Mouse (Mus musculus) liver, embryonic 11.5 days (tissue): ENCODE measurements around the gene Nup62. TPM values are rescaled to one million over a fixed set of nuclear protein-coding genes. Genes with fewer than 3 reads are reported as not detected.

Experiments used
- ATAC-seq: fragments of 200-750 bp; cut with Nextera tagmentation; replicated peaks from 2 replicates; pipeline ENCODE4 v1.8.0; 2017; ENCODE audit warnings: moderate number of reproducible peaks, mild to moderate bottlenecking, moderate TSS enrichment, moderate library complexity; ENCODE audit not compliant: low FRiP score
- DNase-seq: peaks from one replicate; pipeline ENCODE4 v3.0.0-alpha.2; 2017; ENCODE audit warnings: low spot score
- H3K27ac ChIP-seq: fragments of 300-500 bp; sonication (generic); 2 replicates; pipeline ENCODE4 v1.5.1; 2014; ENCODE audit warnings: mild to moderate bottlenecking, low read depth, low read length, control low read depth
- H3K27me3 ChIP-seq: fragments of 300-500 bp; sonication (generic); replicated peaks from 2 replicates; pipeline ENCODE4 v1.6.1; 2014; ENCODE audit warnings: low read length, mixed read lengths; ENCODE audit not compliant: control insufficient read depth, insufficient read depth
- H3K36me3 ChIP-seq: fragments of 300-500 bp; sonication (generic); 2 replicates; pipeline ENCODE4 v1.6.1; 2014; ENCODE audit warnings: mild to moderate bottlenecking, low read length, moderate library complexity, mixed read lengths; ENCODE audit not compliant: control insufficient read depth, insufficient read depth
- H3K4me1 ChIP-seq: fragments of 300-500 bp; sonication (generic); replicated peaks from 2 replicates; pipeline ENCODE4 v1.6.1; 2014; ENCODE audit warnings: low read length, mixed read lengths; ENCODE audit not compliant: control insufficient read depth, insufficient read depth
- H3K4me2 ChIP-seq: fragments of 300-500 bp; sonication (generic); 2 replicates; pipeline ENCODE4 v1.6.1; 2014; ENCODE audit warnings: mild to moderate bottlenecking, control low read depth, moderate library complexity
- H3K4me3 ChIP-seq: fragments of 300-500 bp; sonication (generic); 2 replicates; pipeline ENCODE4 v1.5.1; 2014; ENCODE audit warnings: low read depth, low read length, control low read depth
- H3K9ac ChIP-seq: fragments of 300-500 bp; sonication (generic); 2 replicates; pipeline ENCODE4 v1.6.1; 2014; ENCODE audit warnings: low read depth, low read length, control low read depth
- H3K9me3 ChIP-seq: fragments of 300-500 bp; sonication (generic); 2 replicates; pipeline ENCODE4 v1.6.1; 2016; ENCODE audit warnings: low read length, inconsistent platforms, mixed read lengths; ENCODE audit not compliant: control insufficient read depth
- WGBS: fragments of 180-500 bp; shearing (Covaris S2); extraction: QIAGEN DNeasy Blood & Tissue Kit; methylation state at CpG from one replicate; pipeline ENCODE4 v1.1.7; 2014; 5-methylcytosine and 5-hydroxymethylcytosine counted together
- polyA plus RNA-seq: library from polyadenylated mRNA; unstranded; fragments of >200 nt; fragmentation: Nextera tagmentation; extraction: Ambion mirVana; gene quantifications from 2 replicates; pipeline ENCODE4 v1.2.1, GENCODE M21; 2014

The Nup62 gene
- 85.7 and 91.4 TPM in 2 replicates for polyA plus RNA-seq

- no peaks in the 10 kb centered on the region for H3K9me3 ChIP-seq
- ATAC-seq (peak; percentile 88), DNase-seq (peak; percentile 99)
- peak within 1 kb of the TSS; percentile 96 for H3K9ac ChIP-seq
- H3K4me2 ChIP-seq = peak within 1 kb of the TSS; percentile 99
- under 1% methylated on average over 60 of the region's 62 CpGs for WGBS
- H3K4me1 ChIP-seq = peaks cover 40% of the 10 kb centered on the region
- peak within 1 kb of the TSS; percentile 97 for H3K27ac ChIP-seq
- no peaks in the 10 kb centered on the region for H3K27me3 ChIP-seq
- peak within 1 kb of the TSS; percentile 88 for H3K4me3 ChIP-seq
- H3K36me3 ChIP-seq = peaks cover 19% of the 10 kb centered on the region
Observed at GRCm38 (mm10) chr7:44815721-44816469, at the start of gene Nup62, which contains the start of gene Il4i1. Gene Nup62, plus strand, starts transcription at chr7:44816088. Gene Il4i1, plus strand, starts transcription at chr7:44816387.

- WGBS = 74% methylated on average over 5 of the region's 5 CpGs
- Histone ChIP-seq H3K4me1 (peaks cover 20% of the 10 kb centered on the region), H3K27ac (no peak overlapping the region)
Observed at GRCm38 (mm10) chr7:44768129-44768528, 47.8 kb upstream of the Nup62 start.

DNA sequence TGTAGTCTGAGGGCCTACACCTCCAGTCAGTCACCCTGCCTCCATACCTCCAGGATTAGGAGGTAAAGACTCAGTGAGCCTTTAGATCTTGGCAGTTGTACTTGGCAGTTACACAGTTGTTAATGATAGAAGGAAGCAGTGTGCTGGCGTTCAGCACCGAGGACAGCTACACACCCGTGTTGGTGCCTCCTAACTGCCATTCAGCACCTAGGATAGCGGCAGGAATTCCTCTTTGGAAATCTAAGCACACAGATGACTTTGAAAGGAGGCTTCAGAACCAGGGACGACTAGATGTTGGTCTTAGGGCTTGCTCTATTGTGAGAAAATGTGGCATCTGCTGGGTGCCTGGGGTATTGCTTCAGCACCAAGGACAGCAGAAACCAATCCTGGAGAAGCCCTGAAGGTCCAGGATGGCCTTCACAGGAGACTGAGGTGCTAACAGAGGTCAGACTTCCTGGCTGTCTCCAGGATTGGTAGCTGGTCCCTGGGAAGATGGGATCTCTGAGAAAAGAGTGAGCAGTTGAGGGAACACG, 45.8 kb upstream of the Nup62 start:
- Histone ChIP-seq H3K27me3 (no peaks in the 10 kb centered on the region), H3K9ac (no peak overlapping the region), H3K27ac (no peak overlapping the region), H3K4me3 (no peak overlapping the region), H3K36me3 (peaks cover 21% of the 10 kb centered on the region; the same call in 1 of the 2 replicates), H3K4me1 (peaks cover 23% of the 10 kb centered on the region), H3K4me2 (no peak overlapping the region), H3K9me3 (no peaks in the 10 kb centered on the region)
- DNase-seq (peak; percentile 73), ATAC-seq (no peak)
- WGBS = 20% methylated on average over 6 of the region's 6 CpGs

More at GRCm38 (mm10) chr7:44768129-44768528, 47.8 kb upstream of the Nup62 start:
- no peak overlapping the region for H3K9ac ChIP-seq
- no peaks in the 10 kb centered on the region for H3K9me3 ChIP-seq
- H3K4me2 ChIP-seq = peak overlapping the region; percentile 14; the same call in 1 of the 2 replicates
- H3K4me3 ChIP-seq = no peak overlapping the region
- ATAC-seq (peak; percentile 65), DNase-seq (no peak)
- peaks cover 19% of the 10 kb centered on the region; the same call in 1 of the 2 replicates for H3K36me3 ChIP-seq
- no peaks in the 10 kb centered on the region for H3K27me3 ChIP-seq

GRCm38 (mm10) chr7:44772591-44773204, 43.2 kb upstream of the Nup62 start:
- H3K4me1 ChIP-seq = peaks cover 21% of the 10 kb centered on the region
- no peak overlapping the region; the same call in 1 of the 2 replicates for H3K27ac ChIP-seq
- no peak overlapping the region for H3K9ac ChIP-seq
- H3K4me2 ChIP-seq = peak overlapping the region; percentile 21; the same call in 1 of the 2 replicates
- DNase-seq (peak; percentile 46), ATAC-seq (peak; percentile 97)
- H3K4me3 ChIP-seq = no peak overlapping the region
- no peaks in the 10 kb centered on the region for H3K9me3 ChIP-seq
- peaks cover 11% of the 10 kb centered on the region; the same call in 1 of the 2 replicates for H3K36me3 ChIP-seq
- 68% methylated on average over 8 of the region's 8 CpGs for WGBS
- H3K27me3 ChIP-seq = no peaks in the 10 kb centered on the region

- Histone ChIP-seq H3K4me2 (no peak overlapping the region), H3K9me3 (no peaks in the 10 kb centered on the region), H3K27ac (no peak overlapping the region), H3K4me3 (no peak overlapping the region), H3K36me3 (peaks cover 5% of the 10 kb centered on the region; the same call in 1 of the 2 replicates), H3K4me1 (peaks cover 10% of the 10 kb centered on the region), H3K9ac (no peak overlapping the region), H3K27me3 (no peaks in the 10 kb centered on the region)
- ATAC-seq (no peak), DNase-seq (no peak)
- WGBS = 87% methylated on average over 9 of the region's 9 CpGs
Observed at GRCm38 (mm10) chr7:44776849-44777498, 38.9 kb upstream of the Nup62 start.

GRCm38 (mm10) chr7:44780101-44780500, 35.8 kb upstream of the Nup62 start:
- Histone ChIP-seq H3K27me3 (no peaks in the 10 kb centered on the region), H3K9me3 (no peaks in the 10 kb centered on the region), H3K36me3 (no peaks in the 10 kb centered on the region; the same call in 1 of the 2 replicates), H3K4me2 (no peak overlapping the region), H3K27ac (no peak overlapping the region), H3K4me1 (no peaks in the 10 kb centered on the region), H3K9ac (no peak overlapping the region), H3K4me3 (no peak overlapping the region)
- 78% methylated on average over 8 of the region's 8 CpGs for WGBS
- no peak for DNase-seq
- no peak for ATAC-seq

DNA sequence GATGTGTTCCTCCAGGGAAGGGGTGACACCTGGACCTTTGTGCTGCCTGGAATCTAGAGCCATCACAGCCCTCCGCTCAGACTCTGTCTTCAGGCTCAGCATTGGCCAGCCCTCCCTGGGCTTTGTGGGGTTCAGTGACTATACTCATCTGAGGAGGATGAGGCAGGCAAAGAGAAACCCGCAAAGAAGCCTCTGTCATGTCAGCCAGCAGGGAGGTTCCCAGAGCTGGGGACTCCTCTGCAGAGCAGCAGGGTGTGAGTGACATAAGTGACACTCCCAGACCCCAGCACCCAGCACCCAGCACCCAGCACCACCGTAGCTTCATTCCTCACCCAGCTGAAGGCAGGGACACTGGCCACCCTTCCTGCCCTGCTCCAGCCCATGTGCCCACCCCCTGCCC, 26.4 kb upstream of the Nup62 start:
- DNase-seq (no peak), ATAC-seq (no peak)
- Histone ChIP-seq H3K4me1 (no peaks in the 10 kb centered on the region), H3K9me3 (no peaks in the 10 kb centered on the region), H3K9ac (no peak overlapping the region), H3K4me3 (no peak overlapping the region), H3K4me2 (no peak overlapping the region), H3K27me3 (no peaks in the 10 kb centered on the region), H3K36me3 (no peaks in the 10 kb centered on the region), H3K27ac (no peak overlapping the region)
- WGBS = 68% methylated on average over 3 of the region's 3 CpGs

DNA sequence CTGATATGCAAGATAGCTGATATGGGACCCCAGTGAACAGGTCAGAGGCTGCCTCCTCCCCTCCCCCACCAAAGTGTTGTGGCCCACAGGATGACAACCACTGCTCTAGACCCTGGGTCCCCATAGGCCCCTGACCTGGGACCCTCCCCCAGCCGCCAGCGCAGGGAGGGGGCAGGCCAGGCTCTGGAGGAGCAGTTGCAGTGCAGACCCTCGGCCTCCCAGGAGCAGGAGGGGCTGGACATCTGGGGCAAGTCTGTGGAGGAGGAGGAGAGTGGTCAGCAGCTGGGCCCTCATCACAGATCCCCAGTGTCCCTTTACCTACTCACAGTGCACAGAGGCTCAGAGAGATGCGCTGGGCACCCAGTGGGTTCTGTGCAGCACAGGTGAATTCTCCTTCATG, 25.8 kb upstream of the Nup62 start:
- Histone ChIP-seq H3K4me2 (no peak overlapping the region), H3K9me3 (no peaks in the 10 kb centered on the region), H3K27ac (no peak overlapping the region), H3K4me1 (no peaks in the 10 kb centered on the region), H3K9ac (no peak overlapping the region), H3K36me3 (no peaks in the 10 kb centered on the region), H3K27me3 (no peaks in the 10 kb centered on the region), H3K4me3 (no peak overlapping the region)
- DNase-seq = no peak
- WGBS = 51% methylated on average over 4 of the region's 4 CpGs
- no peak for ATAC-seq
